In the genomic region with DNA sequence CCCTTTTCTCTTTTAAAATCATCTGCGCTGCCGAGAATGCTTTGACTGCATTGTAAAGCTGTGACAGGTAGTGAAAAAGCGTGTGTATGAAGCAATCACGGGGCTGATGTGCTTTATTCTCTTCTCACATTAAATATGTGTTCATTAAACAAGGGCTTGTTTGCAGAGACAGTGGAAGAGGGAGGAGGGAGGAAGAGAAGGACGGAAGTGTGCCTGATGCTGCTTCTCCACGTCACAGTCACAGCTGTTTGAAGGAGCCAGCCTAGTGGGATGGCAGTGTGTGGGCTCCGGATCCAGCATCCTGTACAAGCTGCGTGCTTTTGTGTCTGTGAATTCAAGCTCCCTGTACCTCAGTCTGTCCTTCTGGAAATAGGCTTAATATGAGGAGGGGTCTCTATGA, we compare ENCODE assay signal across 12 mouse cellular contexts.
DNase-seq lines count a peak whose midpoint lies in the region; ATAC-seq lines count a peak whose summit lies in the region.
"Had no signal": no experiment of that assay in that cellular context is flagged by ENCODE, and none has a peak within 500 bp of the region (broad histone marks: within the 10 kb centered on the region; RNA-seq: fewer than 3 reads in every experiment).

No protein-coding gene starts in this region.

- intact Hi-C loops in left cerebral cortex, postnatal 25 days (cut with DNase I), result loop anchor here (10.0 kb wide), 2 partner anchors 562 to 658 kb away; no protein-coding TSS in a partner anchor
- intact Hi-C loops in heart, postnatal 14 days (cut with DNase I), result no loop called here

- peak; percentile 43 for ATAC-seq in midbrain, embryonic 11.5 days (ENCODE audit: low FRiP score)
- peak; percentile 38; the same call in 1 of the 2 replicates for ATAC-seq in hindbrain, embryonic 14.5 days (ENCODE audit: low FRiP score)

- peaks cover 12% of the 10 kb centered on the region for H3K4me1 ChIP-seq in midbrain, embryonic 11.5 days (ENCODE audit: control insufficient read depth, insufficient read depth, low read length)
- peaks cover 39% of the 10 kb centered on the region for H3K4me1 ChIP-seq in midbrain, embryonic 10.5 days
- peaks cover 4% of the 10 kb centered on the region; the same call in 1 of the 2 replicates for H3K4me1 ChIP-seq in hindbrain, embryonic 14.5 days (replicated peaks; ENCODE audit: control insufficient read depth, insufficient read depth, low read length)

- no peak overlapping the region for H3K27ac ChIP-seq in midbrain, embryonic 11.5 days (ENCODE audit: low read depth, low read length)
- no peak overlapping the region for H3K27ac ChIP-seq in midbrain, embryonic 10.5 days (replicated peaks)
- H3K27ac ChIP-seq in hindbrain, embryonic 14.5 days, result 0 out of 2 replicates have a peak overlapping the region, but pooled peaks have one; percentile 43

- H3K36me3 ChIP-seq in midbrain, embryonic 11.5 days (ENCODE audit: control insufficient read depth, insufficient read depth, low read length), result no peaks in the 10 kb centered on the region
- no peaks in the 10 kb centered on the region for H3K36me3 ChIP-seq in midbrain, embryonic 10.5 days
- H3K36me3 ChIP-seq in hindbrain, embryonic 14.5 days (replicated peaks; ENCODE audit: control insufficient read depth, insufficient read depth), result no peaks in the 10 kb centered on the region
- H3K36me3 ChIP-seq: embryonic facial prominence, embryonic 10.5 days; limb, embryonic 10.5 days had no signal

- H3K27me3 ChIP-seq in midbrain, embryonic 11.5 days (ENCODE audit: control insufficient read depth, insufficient read depth, low read length), result no peaks in the 10 kb centered on the region
- 0 out of 2 replicates have a peak, but pooled peaks cover 6% of the 10 kb centered on the region for H3K27me3 ChIP-seq in midbrain, embryonic 10.5 days (ENCODE audit: low read depth, poor library complexity, severe bottlenecking)
- no peaks in the 10 kb centered on the region for H3K27me3 ChIP-seq in hindbrain, embryonic 14.5 days (ENCODE audit: control insufficient read depth, insufficient read depth, low read length)

- H3K4me2 ChIP-seq in midbrain, embryonic 11.5 days, result no peak overlapping the region
- H3K4me2 ChIP-seq in hindbrain, embryonic 14.5 days (replicated peaks), result peak overlapping the region; percentile 26
- H3K4me2 ChIP-seq: lung, embryonic 14.5 days had no signal

- H3K4me3 ChIP-seq in midbrain, embryonic 11.5 days (ENCODE audit: low read depth, low read length), result no peak overlapping the region
- no peak overlapping the region for H3K4me3 ChIP-seq in midbrain, embryonic 10.5 days
- no peak overlapping the region for H3K4me3 ChIP-seq in hindbrain, embryonic 14.5 days (replicated peaks; ENCODE audit: low read length)
- H3K4me3 ChIP-seq: embryonic facial prominence, embryonic 10.5 days; limb, embryonic 10.5 days had no signal

- no peaks in the 10 kb centered on the region for H3K9me3 ChIP-seq in midbrain, embryonic 11.5 days (ENCODE audit: control insufficient read depth, low read length)
- H3K9me3 ChIP-seq in midbrain, embryonic 10.5 days (replicated peaks), result no peaks in the 10 kb centered on the region
- H3K9me3 ChIP-seq in hindbrain, embryonic 14.5 days (ENCODE audit: control insufficient read depth, low read length), result no peaks in the 10 kb centered on the region
- H3K9me3 ChIP-seq: embryonic facial prominence, embryonic 10.5 days; limb, embryonic 10.5 days had no signal

- DNase-seq in midbrain, embryonic 11.5 days (ENCODE audit: low spot score, missing footprints), result no peak
- no peak for DNase-seq in midbrain, embryonic 10.5 days (ENCODE audit: low spot score)
- peak; percentile 48 for DNase-seq in hindbrain, embryonic 14.5 days (ENCODE audit: low spot score)
- peak; percentile 66 to 86 for DNase-seq in left cerebral cortex, postnatal 25 days (ENCODE audit: low spot score in 2 of 2)
- DNase-seq in telencephalon, adult 2 months (ENCODE audit: low read depth, low spot score), result peak; percentile 67
- DNase-seq in thymus, postnatal 4 days, result no peak
- DNase-seq in lung, postnatal 4 days, result no peak
- DNase-seq in heart, postnatal 14 days, result no peak
- DNase-seq: lung, embryonic 14.5 days; thymus, adult 2 months had no signal

- 44% methylated on average over 8 of the region's 8 CpGs for WGBS in midbrain, embryonic 11.5 days
- WGBS in midbrain, embryonic 10.5 days, result 47% methylated on average over 8 of the region's 8 CpGs
- WGBS in hindbrain, embryonic 14.5 days, result 31% methylated on average over 8 of the region's 8 CpGs

- H3K9ac ChIP-seq in midbrain, embryonic 11.5 days (ENCODE audit: low read length), result no peak overlapping the region
- H3K9ac ChIP-seq in hindbrain, embryonic 14.5 days, result 0 out of 2 replicates have a peak overlapping the region, but pooled peaks have one; percentile 14
- H3K9ac ChIP-seq: lung, embryonic 14.5 days had no signal

Comparison
In these comparisons a context has a peak if more than half of its experiments do, and no peak if none do; other contexts are left out.
1. DNase-seq: peak in hindbrain, embryonic 14.5 days (single experiment), left cerebral cortex, postnatal 25 days (2 of 2) and telencephalon, adult 2 months (single experiment); none in midbrain, embryonic 11.5 days (single experiment), midbrain, embryonic 10.5 days (single experiment), thymus, postnatal 4 days (single experiment), lung, postnatal 4 days (0 of 2) and heart, postnatal 14 days (0 of 2).